Mouse (Mus musculus) liver, embryonic 13.5 days (tissue): Measurements from ENCODE around the gene Tmem120a. TPM values are rescaled to one million over a fixed set of nuclear protein-coding genes. Genes with fewer than 3 reads are reported as not detected.

Experiments used
- ATAC-seq: fragments of 200-750 bp; cut with Nextera tagmentation; 2 replicates; pipeline ENCODE4 v1.8.0; 2017; ENCODE audit warnings: low read depth, mild to moderate bottlenecking, moderate number of reproducible peaks, moderate library complexity
- DNase-seq: peaks from one replicate; pipeline ENCODE4 v3.0.0; 2022
- H3K27ac ChIP-seq: fragments of 300-500 bp; sonication (generic); 2 replicates; pipeline ENCODE4 v1.5.1; 2015; ENCODE audit warnings: moderate library complexity, mild to moderate bottlenecking, inconsistent platforms
- H3K27me3 ChIP-seq: fragments of 300-500 bp; sonication (generic); 2 replicates; pipeline ENCODE4 v1.6.1; 2015; ENCODE audit warnings: mild to moderate bottlenecking, inconsistent platforms
- H3K36me3 ChIP-seq: fragments of 300-500 bp; sonication (generic); 2 replicates; pipeline ENCODE4 v1.6.1; 2015; ENCODE audit warnings: mild to moderate bottlenecking, inconsistent platforms
- H3K4me1 ChIP-seq: fragments of 300-500 bp; sonication (generic); replicated peaks from 2 replicates; pipeline ENCODE4 v1.6.1; 2015; ENCODE audit warnings: inconsistent platforms
- H3K4me2 ChIP-seq: fragments of 300-500 bp; sonication (generic); 2 replicates; pipeline ENCODE4 v1.6.1; 2015; ENCODE audit warnings: inconsistent platforms, mild to moderate bottlenecking, moderate library complexity
- H3K4me3 ChIP-seq: fragments of 300-500 bp; sonication (generic); replicated peaks from 2 replicates; pipeline ENCODE4 v1.5.1; 2015; ENCODE audit warnings: mild to moderate bottlenecking, inconsistent platforms
- H3K9ac ChIP-seq: fragments of 300-500 bp; sonication (generic); 2 replicates; pipeline ENCODE4 v1.6.1; 2015; ENCODE audit warnings: mild to moderate bottlenecking, inconsistent platforms
- H3K9me3 ChIP-seq: fragments of 300-500 bp; sonication (generic); replicated peaks from 2 replicates; pipeline ENCODE4 v1.6.1; 2016; ENCODE audit warnings: inconsistent platforms
- WGBS: fragments of 180-500 bp; shearing (Covaris S2); methylation state at CpG from one replicate; pipeline ENCODE4 v1.1.7; 2015; ENCODE audit not compliant: insufficient replicate concordance; 5-methylcytosine and 5-hydroxymethylcytosine counted together
- polyA plus RNA-seq: library from polyadenylated mRNA; unstranded; fragments of >200 nt; fragmentation: Nextera tagmentation; extraction: Ambion mirVana; gene quantifications from 2 replicates; pipeline ENCODE4 v1.2.1, GENCODE M21; 2015

Tmem120a gene
- polyA plus RNA-seq, 1 experiment from 2014 or later, result 17.8 TPM

DNA sequence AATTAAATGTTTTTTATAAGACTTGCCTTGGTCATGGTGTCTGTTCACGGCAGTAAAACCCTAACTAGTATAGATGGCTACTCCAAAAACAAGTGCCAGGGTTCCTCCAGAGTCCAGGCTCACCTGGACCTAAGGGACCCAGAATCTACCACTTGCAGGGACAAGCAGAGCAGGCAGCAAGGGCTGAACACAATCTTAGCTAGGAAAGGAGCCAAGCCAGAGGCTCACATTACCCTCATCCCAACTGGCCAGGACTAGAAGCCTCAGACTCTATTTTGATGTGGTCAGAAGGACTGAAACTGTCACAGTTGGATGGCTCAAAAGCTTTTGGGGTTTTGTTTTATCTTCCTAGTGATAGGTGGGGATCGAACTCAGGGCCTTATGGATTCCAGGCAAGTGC is 7.3 kb upstream of the Tmem120a start:
- no peak overlapping the region for H3K27ac ChIP-seq
- H3K9me3 ChIP-seq, result no peaks in the 10 kb centered on the region; the same call in 1 of the 2 replicates
- H3K4me1 ChIP-seq, result no peaks in the 10 kb centered on the region
- no peaks in the 10 kb centered on the region for H3K27me3 ChIP-seq
- no peak for ATAC-seq
- WGBS, result 52% methylated on average over 2 of the region's 2 CpGs
- H3K4me3 ChIP-seq, result no peak overlapping the region
- H3K9ac ChIP-seq, result no peak overlapping the region
- no peak overlapping the region for H3K4me2 ChIP-seq
- no peaks in the 10 kb centered on the region for H3K36me3 ChIP-seq
- DNase-seq, result no peak

DNA sequence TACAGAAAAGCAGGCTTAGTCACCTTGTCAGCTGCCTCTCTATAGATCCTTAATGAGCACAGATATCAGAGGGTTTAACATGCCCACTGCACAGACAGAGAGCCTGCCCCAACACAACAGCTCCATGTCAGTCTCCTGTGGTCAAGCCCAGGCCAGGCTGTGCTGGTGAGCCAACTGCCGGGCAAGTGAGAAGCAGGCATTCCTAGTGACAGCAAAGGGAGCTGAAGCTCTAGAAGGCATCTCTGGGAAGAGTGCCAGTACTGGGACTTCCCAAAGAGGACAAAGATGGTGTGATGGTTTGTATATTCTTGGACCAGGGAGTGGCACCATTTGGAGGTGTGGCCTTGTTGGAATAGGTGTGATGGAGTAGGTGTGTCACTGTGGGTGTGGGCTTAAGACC is 6.8 kb upstream of the Tmem120a start:
- H3K9me3 ChIP-seq, result no peaks in the 10 kb centered on the region; the same call in 1 of the 2 replicates
- WGBS, result 68% methylated on average over 1 of the region's 1 CpGs
- no peaks in the 10 kb centered on the region for H3K27me3 ChIP-seq
- H3K4me1 ChIP-seq, result no peaks in the 10 kb centered on the region
- no peaks in the 10 kb centered on the region for H3K36me3 ChIP-seq
- DNase-seq (no peak), ATAC-seq (no peak)
- H3K9ac ChIP-seq, result no peak overlapping the region
- no peak overlapping the region for H3K27ac ChIP-seq
- no peak overlapping the region for H3K4me3 ChIP-seq
- H3K4me2 ChIP-seq, result no peak overlapping the region

DNA sequence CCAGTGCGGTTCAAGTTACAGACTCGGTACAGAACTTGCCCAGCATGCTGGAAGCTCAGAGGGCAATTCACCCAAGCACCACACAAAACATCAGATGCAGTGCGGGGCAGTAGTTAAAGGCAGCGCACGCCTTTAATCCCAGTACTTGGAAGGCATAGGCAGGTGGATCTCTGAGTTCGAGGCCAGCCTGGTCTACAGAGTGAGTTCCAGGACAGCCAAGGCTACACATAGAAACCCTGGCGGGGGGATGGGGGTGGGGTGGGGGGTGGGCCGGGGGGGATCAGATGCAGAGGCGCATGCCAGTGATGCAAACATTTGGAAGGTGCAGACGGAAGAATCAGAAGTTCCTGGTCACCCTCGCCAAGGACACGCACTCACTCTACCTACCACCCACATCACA is 494 bp upstream of the Tmem120a start:
- Histone ChIP-seq H3K4me1 (peaks cover 23% of the 10 kb centered on the region), H3K4me2 (peak overlapping the region; percentile 98), H3K36me3 (no peaks in the 10 kb centered on the region), H3K9ac (peak overlapping the region; percentile 55), H3K9me3 (no peaks in the 10 kb centered on the region; the same call in 1 of the 2 replicates), H3K27ac (no peak overlapping the region), H3K4me3 (peak overlapping the region; percentile 74), H3K27me3 (no peaks in the 10 kb centered on the region)
- ATAC-seq (no peak), DNase-seq (no peak)
- 32% methylated on average over 12 of the region's 12 CpGs for WGBS

DNA sequence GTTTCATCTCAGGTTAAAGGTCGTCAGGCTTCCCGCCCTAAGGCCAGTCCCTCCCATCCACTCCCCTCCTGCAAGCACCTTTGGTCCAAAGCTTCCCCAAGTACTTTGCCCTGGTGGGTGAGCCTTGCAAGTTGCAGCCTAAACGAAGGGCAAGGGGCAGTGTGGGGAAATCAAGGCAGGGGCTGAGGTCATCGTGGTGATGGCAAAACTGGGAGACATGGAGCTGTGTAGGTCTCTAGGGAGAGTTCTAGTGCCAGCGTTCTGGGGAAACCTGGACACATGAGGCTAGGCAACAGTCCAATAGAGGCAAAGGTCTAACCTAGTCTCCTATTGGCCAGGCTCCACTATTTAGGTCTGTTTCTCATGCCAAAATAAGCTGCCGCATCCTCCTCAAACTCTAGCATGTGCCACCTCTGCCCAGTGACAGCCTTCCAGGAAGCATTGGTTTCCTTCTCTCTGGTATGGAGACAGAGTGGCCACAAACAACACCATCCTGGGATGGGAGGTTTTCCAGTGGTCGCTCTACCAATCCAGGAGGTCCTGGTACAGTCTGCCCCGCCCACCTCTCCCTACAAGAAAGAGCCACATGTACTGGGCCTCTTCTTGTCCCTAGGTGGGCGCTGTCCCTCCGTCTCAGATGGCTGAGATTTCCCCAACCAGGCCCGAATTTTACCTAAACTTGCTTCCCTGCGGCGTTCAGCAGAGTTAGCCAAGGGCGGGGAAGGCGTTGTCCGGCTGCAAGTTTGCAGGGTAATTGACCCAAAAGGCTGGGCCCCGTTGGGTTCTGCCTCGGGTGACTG is 1.1 kb downstream of the Tmem120a start:
- DNase-seq, result no peak
- H3K27ac ChIP-seq, result no peak overlapping the region

DNA sequence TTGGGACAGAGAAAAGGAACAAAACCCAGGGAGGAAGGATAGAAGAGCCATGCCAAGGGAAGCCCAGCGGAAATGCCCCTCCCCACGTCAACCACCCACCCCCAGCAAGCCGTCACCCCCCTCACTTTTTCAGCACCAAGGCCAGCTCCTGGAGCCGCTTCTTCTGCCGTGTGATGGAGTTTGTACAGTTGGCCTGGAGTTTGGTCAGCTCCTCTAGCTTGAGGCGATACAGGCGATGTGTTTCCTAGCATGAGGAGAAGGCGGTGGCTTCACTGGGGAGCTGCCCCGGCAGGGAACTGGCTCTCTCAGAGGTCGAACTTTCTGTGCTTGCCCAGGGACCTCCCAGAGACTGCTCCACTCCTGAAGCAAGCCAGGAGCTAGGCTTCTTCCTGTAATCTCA is 2.1 kb downstream of the Tmem120a start:
- ATAC-seq, result no peak
- Histone ChIP-seq H3K4me2 (no peak overlapping the region), H3K4me3 (no peak overlapping the region), H3K36me3 (no peaks in the 10 kb centered on the region), H3K4me1 (peaks cover 23% of the 10 kb centered on the region), H3K9ac (no peak overlapping the region), H3K9me3 (no peaks in the 10 kb centered on the region), H3K27ac (no peak overlapping the region), H3K27me3 (no peaks in the 10 kb centered on the region)
- no peak for DNase-seq
- 52% methylated on average over 10 of the region's 10 CpGs for WGBS

More for the DNA sequence above, 1.1 kb downstream of the Tmem120a start:
- Histone ChIP-seq H3K4me3 (peak overlapping the region; percentile 74), H3K4me2 (peak overlapping the region; percentile 98), H3K36me3 (no peaks in the 10 kb centered on the region), H3K27me3 (no peaks in the 10 kb centered on the region), H3K9me3 (no peaks in the 10 kb centered on the region; the same call in 1 of the 2 replicates), H3K4me1 (peaks cover 23% of the 10 kb centered on the region), H3K9ac (peak overlapping the region; percentile 75)
- WGBS, result 23% methylated on average over 18 of the region's 18 CpGs
- ATAC-seq, result no peak

DNA sequence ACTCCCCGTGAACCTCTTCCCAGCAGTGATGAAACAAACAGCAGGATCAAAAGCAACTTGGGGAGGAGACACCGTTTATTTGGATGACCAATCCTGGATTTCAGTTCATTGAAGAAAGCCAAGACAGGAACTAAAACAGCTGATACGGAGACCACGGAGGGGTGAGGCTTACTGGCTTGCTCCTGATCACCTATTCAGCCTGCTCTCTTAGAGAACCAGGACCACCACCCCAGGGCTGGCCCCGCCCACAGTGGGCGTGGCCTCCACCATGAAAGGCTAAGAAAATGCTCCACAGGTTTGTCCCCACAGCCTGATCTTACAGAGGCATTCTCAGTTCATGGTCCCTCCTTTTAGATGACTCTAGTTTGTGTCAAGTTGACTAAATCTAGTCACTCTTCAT is 6.0 kb downstream of the Tmem120a start:
- Histone ChIP-seq H3K4me3 (no peak overlapping the region), H3K27me3 (no peaks in the 10 kb centered on the region), H3K4me2 (no peak overlapping the region), H3K9me3 (no peaks in the 10 kb centered on the region), H3K4me1 (peaks cover 7% of the 10 kb centered on the region), H3K36me3 (peaks cover 33% of the 10 kb centered on the region), H3K27ac (no peak overlapping the region), H3K9ac (no peak overlapping the region)
- no peak for ATAC-seq
- no peak for DNase-seq
- 30% methylated on average over 6 of the region's 6 CpGs for WGBS

DNA sequence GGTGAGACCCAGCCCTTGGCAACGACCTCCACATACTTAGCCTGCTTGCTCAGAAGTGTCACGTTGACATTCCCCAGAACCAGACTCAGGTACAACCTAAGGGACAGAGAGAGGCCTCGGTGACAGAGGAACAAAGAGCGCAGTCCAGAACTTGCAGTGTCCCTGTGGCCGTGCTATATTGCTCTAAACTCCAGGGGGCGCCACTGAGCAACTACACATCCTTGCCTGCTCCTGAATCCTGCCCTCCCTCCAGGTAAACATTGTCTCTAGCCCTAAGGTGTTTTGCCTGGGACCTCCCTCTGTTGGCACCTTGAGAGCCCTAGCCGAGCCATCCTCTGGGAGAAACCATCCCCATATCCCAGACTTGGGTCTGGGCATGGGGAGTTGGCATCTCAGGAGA is 7.1 kb downstream of the Tmem120a start:
- Histone ChIP-seq H3K27ac (no peak overlapping the region), H3K4me3 (no peak overlapping the region), H3K9me3 (no peaks in the 10 kb centered on the region), H3K9ac (no peak overlapping the region), H3K36me3 (peaks cover 45% of the 10 kb centered on the region), H3K4me2 (no peak overlapping the region), H3K4me1 (no peaks in the 10 kb centered on the region), H3K27me3 (no peaks in the 10 kb centered on the region)
- 72% methylated on average over 7 of the region's 7 CpGs for WGBS
- ATAC-seq (no peak), DNase-seq (no peak)

DNA sequence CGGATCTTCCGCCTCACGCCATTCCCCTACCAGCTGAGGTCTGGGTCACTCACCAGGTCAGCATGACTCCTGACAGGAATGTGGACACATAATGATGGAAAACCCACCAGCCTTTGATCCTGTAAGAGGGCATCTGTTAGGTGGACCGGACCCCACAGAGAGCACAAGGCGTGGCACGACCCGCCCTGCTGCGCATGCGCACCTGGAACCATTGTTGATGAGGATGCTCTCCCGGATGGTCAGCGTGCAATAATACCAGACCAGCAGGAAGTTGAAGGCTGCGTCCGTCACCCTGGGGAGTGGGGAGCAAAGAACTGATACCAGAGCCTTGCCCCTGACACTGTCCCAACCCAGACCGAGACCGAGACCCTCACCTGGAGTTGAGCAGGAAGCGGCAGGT is 7.7 kb downstream of the Tmem120a start:
- DNase-seq, result no peak
- Histone ChIP-seq H3K9me3 (no peaks in the 10 kb centered on the region), H3K27ac (no peak overlapping the region), H3K27me3 (no peaks in the 10 kb centered on the region), H3K9ac (no peak overlapping the region), H3K4me1 (no peaks in the 10 kb centered on the region), H3K36me3 (peaks cover 51% of the 10 kb centered on the region), H3K4me3 (no peak overlapping the region), H3K4me2 (no peak overlapping the region)
- ATAC-seq, result no peak
- WGBS, result 88% methylated on average over 16 of the region's 16 CpGs

DNA sequence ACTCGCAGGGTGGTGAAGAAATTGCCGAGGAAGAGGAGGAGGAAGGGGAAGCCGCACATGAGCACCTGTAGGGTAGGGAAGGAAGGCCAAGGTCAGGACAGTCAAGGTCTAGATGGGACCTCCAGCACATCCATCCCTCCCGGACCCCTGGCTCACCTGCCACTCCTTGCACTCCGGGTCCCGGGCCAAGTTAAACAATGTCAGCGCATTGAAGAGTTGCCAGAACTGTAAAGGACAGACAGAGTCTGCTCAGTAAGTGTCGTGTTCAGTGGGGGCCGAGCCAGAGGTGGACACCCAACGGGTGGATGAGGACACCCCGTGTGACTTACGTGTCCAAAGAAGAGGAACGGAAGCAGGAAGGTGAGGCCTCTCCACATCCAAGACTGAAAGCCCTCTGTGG is 8.5 kb downstream of the Tmem120a start:
- Histone ChIP-seq H3K9me3 (no peaks in the 10 kb centered on the region), H3K4me3 (no peak overlapping the region), H3K36me3 (peaks cover 59% of the 10 kb centered on the region), H3K9ac (no peak overlapping the region), H3K4me1 (no peaks in the 10 kb centered on the region), H3K4me2 (no peak overlapping the region), H3K27me3 (no peaks in the 10 kb centered on the region), H3K27ac (no peak overlapping the region)
- DNase-seq, result no peak
- no peak for ATAC-seq
- WGBS, result 80% methylated on average over 13 of the region's 13 CpGs

DNA sequence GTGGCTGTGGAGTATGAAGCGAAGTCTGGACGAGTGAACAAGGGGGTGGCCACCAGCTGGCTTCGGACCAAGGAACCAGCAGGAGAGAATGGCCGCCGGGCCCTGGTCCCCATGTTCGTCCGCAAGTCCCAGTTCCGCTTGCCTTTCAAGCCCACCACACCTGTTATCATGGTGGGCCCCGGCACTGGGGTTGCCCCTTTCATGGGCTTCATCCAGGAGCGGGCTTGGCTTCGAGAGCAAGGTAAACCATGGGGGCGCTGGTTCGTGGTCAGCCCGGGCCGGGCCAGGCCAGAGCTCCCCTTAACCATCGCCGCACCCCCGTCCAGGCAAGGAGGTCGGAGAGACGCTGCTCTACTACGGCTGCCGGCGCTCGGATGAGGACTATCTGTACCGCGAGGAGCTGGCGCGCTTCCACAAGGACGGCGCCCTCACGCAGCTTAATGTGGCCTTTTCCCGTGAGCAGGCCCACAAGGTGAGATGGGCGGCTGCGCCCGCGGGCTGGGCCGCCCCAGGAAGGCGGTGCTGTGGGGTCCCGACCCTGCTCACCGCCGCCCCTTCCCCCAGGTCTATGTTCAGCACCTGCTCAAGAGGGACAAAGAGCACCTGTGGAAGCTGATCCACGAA is 10.1 kb downstream of the Tmem120a start:
- H3K9me3 ChIP-seq, result no peaks in the 10 kb centered on the region
- peaks cover 74% of the 10 kb centered on the region for H3K36me3 ChIP-seq
- no peak overlapping the region for H3K4me3 ChIP-seq
- H3K9ac ChIP-seq, result no peak overlapping the region
- WGBS, result 89% methylated on average over 42 of the region's 42 CpGs
- ATAC-seq (no peak), DNase-seq (no peak)
- no peaks in the 10 kb centered on the region for H3K27me3 ChIP-seq
- no peaks in the 10 kb centered on the region for H3K4me1 ChIP-seq
- H3K27ac ChIP-seq, result no peak overlapping the region
- H3K4me2 ChIP-seq, result no peak overlapping the region

DNA sequence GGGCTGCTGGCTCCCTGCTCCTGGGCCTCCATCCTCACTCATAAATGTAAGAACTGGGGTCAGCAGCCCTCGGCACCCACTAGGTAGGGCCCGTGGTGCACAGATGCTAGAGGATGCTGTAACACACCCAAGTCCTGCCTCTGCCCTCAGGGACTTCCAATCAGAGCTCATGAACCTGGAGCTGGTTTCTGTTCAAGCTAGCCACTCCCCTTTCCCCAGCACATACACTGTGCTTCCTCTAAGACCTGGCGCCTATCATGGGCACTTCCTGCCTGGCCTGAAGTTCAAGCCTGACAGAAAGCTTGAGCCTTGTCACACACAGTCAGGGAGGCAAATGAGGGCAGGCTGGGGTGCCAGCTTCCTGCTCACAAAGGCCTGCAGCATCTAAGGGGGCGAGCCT is 11.2 kb downstream of the Tmem120a start:
- DNase-seq, result no peak
- H3K4me2 ChIP-seq, result no peak overlapping the region
- peaks cover 83% of the 10 kb centered on the region for H3K36me3 ChIP-seq
- no peak overlapping the region for H3K4me3 ChIP-seq
- H3K4me1 ChIP-seq, result no peaks in the 10 kb centered on the region
- 80% methylated on average over 4 of the region's 4 CpGs for WGBS
- no peak overlapping the region for H3K27ac ChIP-seq
- H3K9ac ChIP-seq, result no peak overlapping the region
- no peaks in the 10 kb centered on the region for H3K9me3 ChIP-seq
- no peak for ATAC-seq
- H3K27me3 ChIP-seq, result no peaks in the 10 kb centered on the region

DNA sequence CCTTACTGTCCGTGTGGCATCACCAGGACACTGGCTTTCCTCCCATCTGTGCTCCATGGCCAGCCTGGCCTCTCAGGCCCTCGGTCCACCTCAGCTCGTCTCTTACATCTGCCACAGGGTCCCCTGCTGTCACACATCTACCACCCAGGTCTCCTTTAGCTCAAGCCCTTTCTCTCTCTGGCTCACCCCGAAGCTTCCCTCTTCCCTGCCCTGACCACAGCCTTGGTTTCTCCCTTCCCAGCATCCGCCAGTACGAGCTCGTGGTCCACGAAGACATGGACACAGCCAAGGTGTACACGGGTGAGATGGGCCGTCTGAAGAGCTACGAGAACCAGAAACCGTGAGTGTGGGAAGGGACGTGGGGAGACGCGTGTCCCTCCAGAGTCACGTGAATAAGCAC is 12.9 kb downstream of the Tmem120a start:
- H3K4me3 ChIP-seq, result no peak overlapping the region
- H3K4me2 ChIP-seq, result no peak overlapping the region
- H3K36me3 ChIP-seq, result peaks cover 80% of the 10 kb centered on the region
- no peak for ATAC-seq
- DNase-seq, result no peak
- no peaks in the 10 kb centered on the region for H3K9me3 ChIP-seq
- 82% methylated on average over 16 of the region's 16 CpGs for WGBS
- H3K4me1 ChIP-seq, result peaks cover 5% of the 10 kb centered on the region
- H3K27me3 ChIP-seq, result no peaks in the 10 kb centered on the region
- no peak overlapping the region for H3K27ac ChIP-seq
- no peak overlapping the region for H3K9ac ChIP-seq
